Comparison of ENCODE assay signal across 19 mouse cellular contexts in the genomic region with DNA sequence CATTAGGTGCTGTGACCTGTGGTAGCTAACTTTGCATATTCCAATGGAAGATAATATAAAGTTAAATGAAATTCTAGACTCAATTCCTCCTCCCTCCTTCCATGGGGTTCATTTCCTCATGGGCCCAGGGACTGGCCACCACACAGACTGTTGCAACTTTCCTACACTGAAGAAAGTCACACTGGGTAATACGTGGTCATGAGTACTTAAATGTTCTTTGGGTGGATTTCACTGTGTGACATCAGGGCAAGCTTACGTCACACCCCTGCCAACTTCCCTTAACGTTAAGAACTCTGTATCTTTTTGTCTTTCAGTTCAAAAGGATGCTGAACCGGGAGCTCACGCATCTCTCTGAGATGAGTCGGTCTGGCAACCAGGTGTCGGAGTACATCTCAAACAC.
"Had no signal": no experiment of that assay in that cellular context is flagged by ENCODE, and none has a peak within 500 bp of the region (broad histone marks: within the 10 kb centered on the region; RNA-seq: fewer than 3 reads in every experiment).

No protein-coding gene starts in this region.

- H3K9me3 ChIP-seq: lung, embryonic 15.5 days; midbrain, embryonic 12.5 days; midbrain, embryonic 15.5 days; neural tube, embryonic 13.5 days had no signal

- H3K27ac ChIP-seq: layer of hippocampus, adult 2 months; liver, embryonic 14.5 days; lung, embryonic 15.5 days; midbrain, embryonic 12.5 days; midbrain, embryonic 15.5 days; neural tube, embryonic 13.5 days had no signal

- DNase-seq: kidney, adult 18-20 months; kidney, adult 9 months; kidney, postnatal 14 days; kidney, postnatal 4 days; layer of hippocampus, adult 9-11 months; lung, adult 18-20 months; lung, postnatal 10 days; lung, postnatal 36 days; thymus, adult 2 months; thymus, postnatal 14 days; thymus, postnatal 4 days had no signal

- H3K9ac ChIP-seq: liver, embryonic 14.5 days; lung, embryonic 15.5 days; midbrain, embryonic 12.5 days; midbrain, embryonic 15.5 days; neural tube, embryonic 13.5 days had no signal

- H3K4me1 ChIP-seq: lung, embryonic 15.5 days had no signal

- H3K4me3 ChIP-seq: layer of hippocampus, adult 2 months; lung, embryonic 15.5 days; midbrain, embryonic 12.5 days; midbrain, embryonic 15.5 days; myocyte; neural tube, embryonic 13.5 days had no signal

- H3K36me3 ChIP-seq: lung, embryonic 15.5 days had no signal

- H3K27me3 ChIP-seq: lung, embryonic 15.5 days; midbrain, embryonic 12.5 days; midbrain, embryonic 15.5 days; neural tube, embryonic 13.5 days had no signal

- ATAC-seq: midbrain, embryonic 15.5 days had no signal

- H3K4me2 ChIP-seq: liver, embryonic 11.5 days; lung, embryonic 15.5 days; midbrain, embryonic 12.5 days; midbrain, embryonic 15.5 days; neural tube, embryonic 13.5 days had no signal
